Mouse (Mus musculus) cerebellum, postnatal 10 days (tissue): ENCODE measurements at regions not wholly inside any gene's neighbourhood (a gene's known extent, or its start where the extent isn't known, plus 50 kb on each side); places are given as distances from the start of the nearest gene placed in this dataset.
A peak's percentile ranks its signal among the peaks of the same experiment; 100 is the strongest.

ENCODE experiments used
- DNase-seq, 2 experiments: peaks; one replicate each; pipeline ENCODE4 v3.0.0; 2021; ENCODE audit warnings: mixed read lengths in 2 of 2

DNA sequence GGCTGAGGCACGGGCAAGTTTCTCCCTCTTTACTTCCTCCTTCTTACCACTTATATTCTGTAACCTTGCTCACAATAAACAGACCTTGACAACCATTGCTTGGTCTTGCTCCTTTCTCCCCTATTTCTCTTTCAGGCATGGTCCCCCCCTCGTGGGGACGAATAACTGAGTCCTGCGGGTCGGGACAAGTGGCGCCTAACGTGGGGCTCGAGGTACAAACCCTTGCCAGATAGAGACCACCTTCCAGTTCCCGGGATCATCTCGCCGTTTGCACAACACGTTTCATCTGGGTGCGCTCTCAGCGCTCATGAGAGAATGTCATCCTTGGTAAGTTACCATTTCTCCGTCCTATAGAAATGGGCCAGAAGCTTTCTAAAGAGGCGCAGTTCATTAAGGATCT, 79.6 kb upstream of the Foxn3 start:
- no peak for DNase-seq

DNA sequence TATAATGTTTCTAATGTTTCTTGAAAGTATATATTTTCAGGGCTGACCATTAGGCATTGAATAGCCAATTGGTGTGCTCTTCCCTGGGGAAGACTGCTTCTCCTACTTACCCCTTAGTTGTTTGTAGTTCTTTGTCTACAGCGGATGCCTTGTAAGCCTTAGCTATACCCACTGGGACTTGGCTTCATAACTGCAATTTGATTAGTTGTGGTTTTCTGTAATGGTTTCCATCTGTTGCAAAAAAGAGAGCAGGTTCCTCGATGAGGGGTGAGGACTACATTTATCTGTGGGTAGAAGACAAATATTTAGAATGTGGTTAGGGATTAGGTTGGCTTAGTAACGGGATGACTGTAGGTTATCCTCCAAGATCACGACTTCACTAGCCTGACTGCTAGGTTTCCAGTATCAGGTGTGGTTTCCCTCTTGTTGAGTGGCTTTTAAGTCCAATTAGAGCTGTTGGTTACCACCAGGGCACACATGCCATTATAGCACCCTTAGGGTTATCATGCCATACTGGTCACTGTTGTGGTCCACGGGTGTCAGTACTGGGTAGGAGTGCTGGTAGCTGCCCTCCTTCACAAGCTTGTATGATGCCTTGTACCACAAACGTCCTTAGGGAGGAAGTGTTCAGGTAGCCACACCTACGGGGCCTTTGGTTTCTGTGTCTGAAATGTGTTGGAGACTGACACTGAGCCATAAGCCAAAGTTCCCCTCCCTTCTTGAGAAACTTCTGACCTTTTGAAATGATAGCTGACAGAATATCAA, 78.9 kb upstream of the Foxn3 start:
- DNase-seq: no peak

DNA sequence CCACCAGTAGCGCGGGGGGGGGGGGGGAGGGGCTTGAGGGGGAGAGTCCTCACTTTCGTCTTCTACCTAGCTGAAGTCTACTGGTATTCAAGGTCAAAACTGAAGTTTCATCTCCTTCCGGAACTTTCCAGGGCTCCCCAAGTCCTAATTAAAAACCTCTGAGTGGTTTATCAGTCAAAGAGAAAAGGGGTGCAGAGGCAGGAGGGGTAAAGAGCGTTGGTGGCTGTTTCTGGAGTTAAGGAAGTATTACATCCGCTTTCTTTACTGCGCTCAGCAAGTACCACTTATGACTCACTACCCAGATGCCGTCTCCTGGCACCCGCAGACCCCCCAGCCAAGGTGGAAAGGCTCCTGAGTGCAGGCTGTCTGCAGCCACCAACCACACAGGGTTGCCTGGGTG, 77.9 kb upstream of the Foxn3 start:
- peak in 1 of 2 experiments; percentile 41 for DNase-seq

DNA sequence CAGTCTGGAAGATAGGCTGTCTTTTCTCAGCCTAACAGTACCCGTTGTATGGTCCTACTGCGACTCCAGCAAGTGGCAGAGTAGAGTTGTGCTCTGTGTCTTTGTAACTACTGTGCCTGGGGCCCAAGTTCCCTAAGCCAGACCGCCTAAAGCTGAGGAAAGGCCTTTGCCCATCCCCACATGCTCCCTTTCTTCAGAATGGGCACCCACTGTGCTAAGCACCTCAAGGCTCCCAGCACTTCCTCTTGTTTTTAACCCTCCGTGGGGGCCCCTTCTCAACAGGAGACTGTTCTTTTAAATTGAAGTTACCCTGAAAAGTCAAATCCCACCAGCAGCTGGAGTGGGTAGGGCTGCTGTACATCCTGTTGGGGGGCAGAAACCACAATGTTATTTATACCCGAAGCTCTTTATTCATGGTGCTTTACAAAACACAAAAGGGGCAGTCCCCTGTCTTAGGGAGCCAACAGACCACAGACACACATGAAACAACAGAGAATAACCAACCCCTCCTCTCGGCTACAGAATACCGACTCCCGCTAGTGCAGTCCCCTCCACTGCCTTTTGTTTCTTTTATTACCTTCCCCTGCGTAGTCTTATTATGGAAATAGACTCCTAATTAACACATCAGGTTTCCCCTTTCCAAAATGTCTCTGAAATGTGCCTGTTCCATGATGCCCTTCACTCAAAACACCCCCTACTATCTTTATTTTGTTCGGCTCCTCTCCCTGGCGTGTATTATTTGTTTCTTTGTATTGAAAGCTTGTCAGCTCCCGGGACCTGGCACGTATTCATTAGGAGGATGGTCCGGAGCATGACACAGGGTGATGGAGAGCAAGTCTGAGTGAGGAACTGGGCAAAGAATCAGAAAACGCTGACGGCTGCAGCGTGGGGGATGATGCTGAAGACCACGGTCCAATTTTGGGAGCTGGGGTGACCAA, 77.1 kb upstream of the Foxn3 start:
- DNase-seq: peak; percentile 73 to 79

DNA sequence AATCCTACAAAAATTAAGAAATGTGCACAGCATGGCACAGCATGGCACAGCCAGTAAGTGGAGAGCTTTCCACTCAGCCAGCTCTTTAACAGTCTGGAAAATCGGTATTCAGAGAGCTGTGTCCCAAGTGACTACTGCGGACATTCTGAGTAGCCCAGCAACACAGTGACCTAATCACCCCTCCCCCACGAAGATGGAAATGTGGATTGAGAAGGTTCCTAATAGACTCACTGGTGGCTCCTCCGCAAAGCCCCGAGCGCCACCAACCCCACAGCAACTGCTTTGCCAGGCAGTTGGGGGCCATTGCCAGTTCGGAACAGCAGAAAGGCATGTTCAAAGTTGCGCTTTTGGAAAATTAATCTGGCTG, 76.4 kb upstream of the Foxn3 start:
- DNase-seq: peak; percentile 77 to 79

DNA sequence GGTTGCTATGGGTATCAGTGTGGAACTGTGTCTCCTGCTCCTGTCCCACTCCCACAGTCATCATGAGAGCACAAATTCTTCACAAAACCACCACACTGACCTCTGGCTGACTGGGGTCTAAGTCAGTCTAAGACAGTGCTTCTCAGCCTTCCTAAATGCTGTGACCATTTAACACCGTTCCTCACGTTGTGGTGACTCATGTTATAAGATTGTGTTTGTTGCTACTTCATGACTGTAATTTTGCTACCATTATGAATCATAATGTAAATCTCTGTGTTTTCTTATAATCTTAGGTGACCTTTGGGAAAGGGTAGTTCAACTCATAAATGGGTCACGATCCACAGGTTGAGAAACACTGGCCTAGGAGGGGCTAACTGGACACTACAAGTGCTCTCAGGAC, 75.7 kb upstream of the Foxn3 start:
- no peak for DNase-seq

DNA sequence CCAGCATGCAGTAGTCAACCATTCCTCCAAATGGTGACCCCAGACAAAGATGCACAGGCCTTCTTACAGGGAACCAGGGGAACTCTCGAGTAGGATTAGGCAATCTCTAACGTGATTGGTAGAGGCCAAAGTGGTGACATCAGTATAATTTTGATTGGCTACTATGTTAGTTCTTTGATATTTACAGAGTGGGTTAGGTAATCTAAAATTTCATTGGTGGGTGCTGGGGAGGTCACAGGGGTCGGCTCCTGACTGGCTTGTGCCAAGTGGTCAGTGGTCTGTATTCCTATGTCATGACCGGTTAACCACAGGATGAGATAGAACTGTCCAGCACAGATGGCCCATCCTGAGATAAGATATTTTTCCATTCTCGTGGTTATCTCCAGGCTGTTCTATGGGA, 74.6 kb upstream of the Foxn3 start:
- DNase-seq: no peak

DNA sequence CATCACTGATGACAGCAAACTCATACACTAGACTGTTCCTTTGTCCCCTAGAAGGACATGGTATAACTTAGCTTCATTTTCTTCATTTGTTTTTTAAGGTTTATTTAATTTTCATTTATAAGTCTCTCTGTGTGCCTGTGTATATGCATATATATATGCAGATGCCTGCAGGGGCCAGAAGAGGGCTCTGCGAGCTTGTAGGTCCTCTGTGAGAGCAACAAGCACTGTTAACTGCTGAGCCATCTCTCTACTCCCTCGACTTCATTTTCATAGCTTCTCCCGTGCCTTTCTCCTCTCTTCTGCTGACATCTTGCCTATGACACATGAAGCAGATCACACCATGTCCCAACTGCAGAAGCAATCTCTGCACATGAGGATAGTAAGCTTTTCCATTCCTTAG, 72.9 kb upstream of the Foxn3 start:
- DNase-seq: no peak

DNA sequence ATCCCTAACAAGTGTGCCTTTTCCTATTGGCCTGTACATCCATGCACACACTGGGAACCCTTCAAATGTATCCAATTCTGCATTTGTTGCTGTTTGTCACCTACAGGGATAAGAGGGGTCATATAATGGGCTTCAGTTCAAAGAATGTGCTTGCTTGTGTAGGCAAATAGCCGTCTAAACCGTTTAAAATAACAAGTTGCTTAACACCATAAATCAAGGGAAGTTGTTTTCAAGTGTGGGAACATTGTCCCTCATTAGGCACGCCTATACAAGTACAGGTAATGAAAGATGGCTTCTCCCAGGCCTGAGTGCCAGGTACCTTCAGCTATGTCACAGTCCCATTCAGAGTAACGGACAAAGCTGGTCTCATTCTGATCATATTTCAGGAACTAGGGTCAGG, 72.0 kb upstream of the Foxn3 start:
- DNase-seq: no peak

DNA sequence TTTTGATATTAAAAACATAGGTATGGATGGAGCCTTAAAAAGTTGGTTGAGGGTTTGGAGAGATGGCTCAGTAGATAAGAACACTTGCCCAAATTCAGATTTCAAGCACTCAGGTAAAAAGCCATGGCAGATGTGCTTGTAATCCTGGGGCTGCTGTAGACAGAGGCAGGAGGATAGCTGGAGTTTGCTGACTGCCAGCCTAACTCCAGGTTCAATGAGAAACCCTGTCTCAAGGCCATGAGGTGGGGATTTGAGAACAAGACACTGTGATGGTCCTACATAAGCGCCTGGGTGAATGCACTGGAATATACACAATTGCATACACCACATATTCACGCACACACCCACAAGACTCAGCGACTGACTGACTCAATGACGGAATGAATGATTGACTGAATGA, 71.3 kb upstream of the Foxn3 start:
- no peak for DNase-seq

DNA sequence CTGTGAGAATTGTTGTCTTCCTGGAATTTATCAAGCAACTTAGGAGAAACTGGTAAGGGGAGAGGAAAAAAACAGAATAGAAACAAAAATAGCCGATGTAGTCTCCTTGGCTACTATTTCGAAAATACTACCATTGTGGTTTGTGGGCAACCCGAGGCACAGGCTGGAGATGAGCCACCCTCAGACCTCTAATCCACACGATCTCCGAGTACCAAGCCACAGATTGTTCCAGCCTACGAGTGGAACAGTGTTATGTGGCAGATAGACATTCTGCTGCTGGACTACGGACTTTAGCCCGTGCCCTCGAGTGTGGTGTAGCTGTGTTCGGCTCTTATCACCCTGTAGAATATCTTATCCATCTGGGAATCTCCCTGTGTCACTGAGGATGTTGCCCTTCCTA, 70.3 kb upstream of the Foxn3 start:
- no peak for DNase-seq

DNA sequence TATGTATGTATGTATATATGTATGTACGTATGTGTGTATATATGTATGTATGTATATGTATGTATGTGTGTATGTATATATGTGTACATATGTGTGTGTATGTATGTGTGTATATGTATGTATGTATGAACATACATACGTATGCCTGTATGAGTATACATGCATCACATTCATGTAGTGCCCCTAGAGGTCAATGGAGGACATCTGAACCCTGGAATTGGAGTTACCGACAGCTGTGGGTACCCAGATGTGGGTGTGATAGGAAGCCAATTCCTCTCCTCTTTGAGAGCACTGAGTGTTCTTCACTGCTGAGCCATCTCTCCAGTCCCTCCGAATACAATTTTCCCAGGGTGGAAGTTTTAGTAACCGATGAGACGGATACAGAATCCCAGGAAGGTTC, 69.6 kb upstream of the Foxn3 start:
- no peak for DNase-seq

DNA sequence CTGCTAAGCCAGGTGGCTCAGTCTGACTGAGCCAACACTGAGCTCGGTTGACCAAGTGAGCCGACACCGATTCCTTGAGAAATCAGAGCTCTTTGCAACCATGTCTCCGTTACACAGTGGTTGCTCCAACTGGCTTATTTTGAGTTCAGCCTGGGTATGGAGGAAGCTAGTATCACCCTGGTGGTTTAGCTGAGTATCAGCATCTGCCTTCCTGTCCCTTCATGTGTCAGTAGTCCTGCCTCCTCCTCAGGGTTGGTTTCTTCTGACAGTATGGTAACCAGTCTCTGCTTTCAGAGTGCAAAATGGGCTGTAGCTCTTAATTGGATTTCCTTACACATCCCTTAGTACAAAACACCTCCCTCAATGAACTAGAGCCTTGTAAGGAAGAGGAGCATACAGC, 66.2 kb upstream of the Foxn3 start:
- DNase-seq: no peak

DNA sequence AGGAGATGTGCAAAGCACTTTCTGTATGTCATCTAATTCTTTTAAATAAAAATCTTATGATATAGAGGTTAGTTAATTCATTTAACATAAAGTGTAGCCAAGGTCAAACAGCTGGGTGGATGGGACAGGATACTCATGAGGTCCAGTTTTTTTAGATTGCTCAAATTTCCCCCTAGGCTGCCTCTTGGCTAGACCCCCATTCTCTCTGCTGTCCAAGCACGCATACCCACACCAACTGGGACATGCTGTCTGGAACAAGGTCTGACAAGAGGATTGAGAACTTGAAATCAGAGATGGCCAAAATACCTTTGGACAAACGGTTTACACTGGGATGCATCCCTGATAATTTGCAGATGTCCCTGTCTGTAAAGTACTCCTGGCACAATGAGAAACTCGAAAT, 65.0 kb upstream of the Foxn3 start:
- peak; percentile 27 to 32 for DNase-seq

DNA sequence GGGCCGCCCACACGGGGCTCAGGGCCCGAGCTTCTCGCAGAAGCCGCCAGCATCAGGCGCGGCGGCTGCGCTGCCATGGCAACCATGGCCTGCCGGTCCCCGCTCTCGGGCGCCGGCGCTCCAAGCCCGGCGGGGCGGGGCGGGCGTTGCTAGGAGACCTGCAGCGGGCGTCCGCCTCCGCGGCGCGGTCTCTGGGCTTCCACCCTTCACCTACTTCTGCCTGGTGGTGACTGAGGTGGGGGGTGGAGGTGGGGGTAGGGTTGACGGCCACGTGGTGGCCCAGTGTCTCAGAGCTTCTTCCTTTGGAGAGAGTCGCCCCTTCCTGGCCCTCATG, 64.5 kb upstream of the Foxn3 start:
- DNase-seq: peak; percentile 94 to 97

DNA sequence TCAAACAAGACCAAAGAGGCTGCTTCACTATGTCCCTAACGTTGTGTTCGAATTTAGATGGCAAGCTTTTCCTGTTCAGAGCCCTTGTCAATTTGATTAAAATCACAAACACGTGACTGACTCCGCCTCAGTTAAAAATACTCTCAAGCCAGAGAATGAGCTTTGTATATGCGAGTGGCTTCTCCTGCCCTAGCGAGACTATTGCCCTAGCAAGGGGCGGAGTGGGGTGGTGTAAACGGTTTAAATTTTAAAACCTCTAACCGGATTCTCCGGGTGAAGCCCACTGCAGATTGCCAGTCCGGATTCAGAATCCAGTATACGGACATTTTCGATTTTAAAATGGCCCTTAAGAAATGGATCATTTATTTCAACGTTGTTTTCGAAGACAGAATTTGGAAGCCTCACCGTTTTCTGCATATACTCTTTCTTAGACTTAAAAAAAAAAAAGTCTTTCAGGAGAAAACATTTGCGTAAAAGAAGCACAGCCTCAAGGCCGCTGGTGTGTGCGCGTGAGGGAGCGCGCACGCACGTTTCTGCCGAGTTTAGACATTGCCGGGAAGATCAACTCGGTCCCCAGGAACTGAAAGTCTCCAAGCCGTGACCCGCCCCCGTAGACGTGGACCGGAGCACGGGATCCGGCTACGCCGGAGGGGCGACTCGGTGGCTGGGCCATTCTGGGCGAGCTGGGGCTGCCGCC, 64.0 kb upstream of the Foxn3 start:
- DNase-seq: peak; percentile 38 to 58

DNA sequence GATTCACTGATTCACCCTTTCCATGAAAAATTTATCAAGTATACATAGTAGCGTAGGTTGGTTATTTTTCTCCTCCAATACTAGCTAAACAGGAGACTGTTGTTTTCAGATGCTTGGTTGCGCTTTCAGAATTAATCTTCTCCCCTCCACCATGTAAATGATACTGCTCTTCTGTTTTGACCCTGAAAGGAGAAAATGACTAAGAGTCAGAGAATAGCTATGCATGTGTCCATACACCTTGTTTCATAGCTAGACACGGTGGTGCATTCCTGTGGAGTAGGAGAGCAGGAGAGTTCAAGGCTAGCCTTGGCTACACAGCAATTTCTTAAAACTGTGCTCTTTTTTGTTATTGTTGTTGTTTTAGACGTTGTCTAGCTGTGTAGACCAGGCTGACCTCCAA, 62.8 kb upstream of the Foxn3 start:
- no peak for DNase-seq

DNA sequence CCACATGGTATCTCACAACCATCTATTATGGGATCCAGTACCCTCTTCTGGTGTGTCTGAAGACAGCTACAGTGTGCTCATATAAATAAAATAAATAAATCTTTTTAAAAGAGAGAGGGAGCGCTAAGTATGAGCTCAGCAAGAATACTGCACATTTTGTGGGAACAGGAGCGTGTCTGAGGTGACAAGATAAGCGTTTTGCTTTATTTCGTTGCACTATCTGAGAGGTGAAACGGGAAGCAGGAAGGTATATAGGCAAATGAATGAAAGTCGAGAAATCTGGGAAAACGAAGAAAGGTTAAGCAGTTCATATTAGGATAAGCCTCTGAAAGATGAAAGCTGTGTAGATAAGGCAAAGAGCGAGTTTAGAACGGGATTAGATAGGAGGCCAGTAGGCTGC, 61.7 kb upstream of the Foxn3 start:
- no peak for DNase-seq

DNA sequence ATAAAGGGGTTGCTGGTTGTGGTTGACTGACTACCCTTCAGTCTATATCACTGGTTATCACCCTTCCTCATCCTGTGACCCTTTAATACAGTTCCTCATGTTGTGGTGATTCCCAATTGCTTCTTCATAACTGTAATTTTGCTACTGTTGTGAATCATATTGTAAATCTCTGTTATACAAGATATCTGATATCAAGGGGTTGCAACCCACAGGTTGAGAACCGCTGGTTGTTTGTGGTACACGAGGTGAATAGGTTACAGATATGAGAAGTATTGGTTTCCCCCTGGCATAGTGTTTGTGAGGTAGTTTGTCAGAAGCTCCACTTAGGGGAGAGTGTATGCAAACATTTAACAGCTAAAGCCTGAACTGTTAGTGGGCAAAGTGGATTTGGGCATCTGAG, 58.9 kb upstream of the Foxn3 start:
- DNase-seq: no peak

DNA sequence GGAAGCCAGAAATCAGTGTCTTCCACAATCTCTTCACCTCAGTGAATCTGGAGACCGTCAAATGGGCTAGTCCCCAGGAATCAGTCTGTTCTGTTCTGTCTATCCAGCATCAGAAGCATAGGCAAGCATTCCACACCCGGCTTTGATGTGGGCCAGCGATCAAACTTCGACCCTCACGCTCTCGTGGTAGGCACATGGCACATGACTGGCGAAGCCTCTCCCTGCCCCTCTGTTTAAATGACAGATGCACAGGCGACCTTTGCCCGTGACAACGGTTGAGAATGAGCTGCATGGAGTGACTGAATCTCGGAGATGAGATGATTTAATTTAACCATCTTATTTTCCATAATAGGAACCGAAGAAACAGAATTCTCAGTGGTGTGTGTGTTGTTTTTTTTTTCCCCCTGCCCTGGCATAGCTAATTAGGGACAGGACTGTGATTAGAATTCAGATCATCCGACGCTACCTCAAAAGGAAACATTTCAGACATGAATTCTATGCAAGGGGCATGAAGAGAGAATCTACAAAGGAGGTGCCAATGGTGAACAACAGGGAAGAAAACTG, 53.9 kb upstream of the Foxn3 start:
- DNase-seq: no peak

DNA sequence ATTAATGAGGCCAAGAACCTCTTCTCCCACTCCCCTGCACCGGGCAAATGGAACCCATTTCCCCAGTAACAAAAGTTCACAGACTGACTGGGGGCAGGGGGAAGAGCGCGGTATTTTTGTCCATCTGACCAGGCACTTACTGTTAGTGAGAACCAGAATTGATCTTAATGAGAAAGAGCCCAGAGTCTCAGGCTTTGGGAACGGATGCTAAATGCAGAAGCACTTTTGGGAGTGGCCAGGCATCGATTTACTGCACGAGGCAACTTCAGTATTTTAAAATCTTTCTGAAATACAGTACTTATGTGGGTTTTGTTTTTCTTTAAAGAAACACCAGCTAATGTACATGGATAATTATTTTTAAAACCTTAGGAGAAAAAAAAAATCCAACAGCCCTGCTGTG, 51.0 kb upstream of the Foxn3 start:
- DNase-seq: no peak
